Mouse (Mus musculus) bone marrow, adult 2 months (tissue): ENCODE measurements around the gene Neurl2. TPM values are rescaled to one million over a fixed set of nuclear protein-coding genes. Genes with fewer than 3 reads are reported as not detected.
A peak's percentile ranks its signal among the peaks of the same experiment; 100 is the strongest.
"Not testable (repeated sequence)": the region's sequence is repeated elsewhere in the genome, so short reads cannot be mapped to it uniquely, and the experiment has no call there.

ENCODE experiments used
- H3K27ac ChIP-seq: fragments of 200-500 bp; 2 replicates; pipeline ENCODE4 v1.5.1; 2012; ENCODE audit warnings: low read depth, mild to moderate bottlenecking, control low read depth, inconsistent platforms, low read length; ENCODE audit not compliant: control insufficient read depth, poor library complexity, insufficient read depth
- H3K4me1 ChIP-seq: fragments of 200-500 bp; 2 replicates; pipeline ENCODE4 v1.6.1; 2011; ENCODE audit warnings: low read length; ENCODE audit not compliant: control insufficient read depth, insufficient read depth
- H3K4me3 ChIP-seq: fragments of 200-500 bp; replicated peaks from 2 replicates; pipeline ENCODE3; 2011; ENCODE audit warnings: mild to moderate bottlenecking, low read depth, low read length, control low read depth; ENCODE audit not compliant: control insufficient read depth
- CTCF ChIP-seq: fragments of 200-500 bp; IDR thresholded peaks from 2 replicates; pipeline ENCODE4 v1.5.1; 2011; ENCODE audit warnings: low read length, control low read depth; ENCODE audit not compliant: control insufficient read depth, insufficient read depth
- POLR2A ChIP-seq: fragments of 200-500 bp; IDR thresholded peaks from 2 replicates; pipeline ENCODE4 v1.6.1; 2011; ENCODE audit warnings: low read depth, mild to moderate bottlenecking, control low read depth, low read length, borderline replicate concordance; ENCODE audit not compliant: control insufficient read depth
- WGBS: fragments of 180-500 bp; shearing (Covaris S2); methylation state at CpG from one replicate; pipeline ENCODE4 v1.1.7; 2018; 5-methylcytosine and 5-hydroxymethylcytosine counted together
- polyA plus RNA-seq: library from polyadenylated mRNA; stranded (reverse); fragments of >200 nt; gene quantifications from 2 replicates; pipeline ENCODE4 v1.2.4, GENCODE M21; 2011; ENCODE audit warnings: low replicate concordance; ENCODE audit not compliant: missing spikeins, insufficient read depth, insufficient read length

Neurl2 gene
- polyA plus RNA-seq, 1 experiment, result not detected

- WGBS, result 66% methylated on average over 8 of the region's 8 CpGs
- H3K4me1 ChIP-seq, result peaks cover 4% of the 10 kb centered on the region
- peak overlapping the region; percentile 69 for H3K27ac ChIP-seq
- no peak overlapping the region for H3K4me3 ChIP-seq
- TF ChIP-seq POLR2A, result no peak
- TF ChIP-seq CTCF, result no peak
Measured at GRCm38 (mm10) chr2:164815821-164816220, 17.4 kb downstream of the Neurl2 start.

- TF ChIP-seq POLR2A (no peak), CTCF (no peak)
- H3K27ac ChIP-seq, result peak overlapping the region; percentile 69
Measured at GRCm38 (mm10) chr2:164815348-164815747, 17.9 kb downstream of the Neurl2 start.

GRCm38 (mm10) chr2:164813557-164813956, 19.7 kb downstream of the Neurl2 start:
- Histone ChIP-seq H3K27ac (no peak overlapping the region), H3K4me3 (no peak overlapping the region), H3K4me1 (peaks cover 4% of the 10 kb centered on the region)
- 80% methylated on average over 2 of the region's 2 CpGs for WGBS
- TF ChIP-seq POLR2A (no peak), CTCF (no peak)

More at GRCm38 (mm10) chr2:164815348-164815747, 17.9 kb downstream of the Neurl2 start:
- H3K4me3 ChIP-seq, result no peak overlapping the region
- peaks cover 4% of the 10 kb centered on the region for H3K4me1 ChIP-seq
- 34% methylated on average over 5 of the region's 5 CpGs for WGBS

GRCm38 (mm10) chr2:164806614-164807013, 26.6 kb downstream of the Neurl2 start:
- H3K27ac ChIP-seq, result no peak overlapping the region
- no peak for TF ChIP-seq POLR2A
- no peak for TF ChIP-seq CTCF
- no peak overlapping the region for H3K4me3 ChIP-seq
- peaks cover 3% of the 10 kb centered on the region; the same call in 1 of the 2 replicates for H3K4me1 ChIP-seq
- WGBS, result 82% methylated on average over 7 of the region's 7 CpGs

- TF ChIP-seq CTCF (no peak), POLR2A (no peak)
- Histone ChIP-seq H3K27ac (peak overlapping the region; percentile 96), H3K4me1 (peaks cover 3% of the 10 kb centered on the region; the same call in 1 of the 2 replicates), H3K4me3 (peak overlapping the region; percentile 88)
- under 1% methylated on average over 21 of the region's 21 CpGs for WGBS
Measured at GRCm38 (mm10) chr2:164805332-164805718, 27.9 kb downstream of the Neurl2 start.

- Histone ChIP-seq H3K4me3 (peak within 1 kb of the TSS; percentile 91), H3K27ac (peak within 1 kb of the TSS; percentile 96), H3K4me1 (peaks cover 3% of the 10 kb centered on the region; the same call in 1 of the 2 replicates)
- TF ChIP-seq POLR2A (peak; percentile 94), CTCF (no peak; the same call in 1 of the 2 replicates)
- whole genome bisulfite sequencing, result under 1% methylated on average over 47 of the region's 47 CpGs
Measured at GRCm38 (mm10) chr2:164804533-164805331, 28.5 kb downstream of the Neurl2 start, which contains the start of the genes Acot8 and Zswim3. Gene Acot8 (minus strand): TSS chr2:164804882. Gene Zswim3 (plus strand): TSS chr2:164805098.

GRCm38 (mm10) chr2:164803921-164804313, 29.3 kb downstream of the Neurl2 start:
- Histone ChIP-seq H3K4me1 (peaks cover 3% of the 10 kb centered on the region; the same call in 1 of the 2 replicates), H3K4me3 (peak overlapping the region; percentile 91), H3K27ac (no peak overlapping the region)
- 67% methylated on average over 1 of the region's 1 CpGs for WGBS
- TF ChIP-seq CTCF (no peak), POLR2A (no peak)

- H3K4me3 ChIP-seq, result peak overlapping the region; percentile 53
- H3K4me1 ChIP-seq, result peaks cover 3% of the 10 kb centered on the region; the same call in 1 of the 2 replicates
- no peak overlapping the region for H3K27ac ChIP-seq
- no peak for TF ChIP-seq POLR2A
- TF ChIP-seq CTCF, result no peak
- 63% methylated on average over 16 of the region's 16 CpGs for WGBS
Measured at GRCm38 (mm10) chr2:164803201-164803920, 29.9 kb downstream of the Neurl2 start.

GRCm38 (mm10) chr2:164800252-164801004, 32.8 kb downstream of the Neurl2 start:
- H3K4me1 ChIP-seq, result peaks cover 3% of the 10 kb centered on the region; the same call in 1 of the 2 replicates
- no peak overlapping the region for H3K27ac ChIP-seq
- TF ChIP-seq POLR2A, result no peak
- no peak for TF ChIP-seq CTCF
- 90% methylated on average over 13 of the region's 13 CpGs for WGBS
- H3K4me3 ChIP-seq, result no peak overlapping the region

- not testable (repeated sequence) for H3K4me3 ChIP-seq, H3K4me1 ChIP-seq
- WGBS, result 83% methylated on average over 6 of the region's 6 CpGs
Measured at GRCm38 (mm10) chr2:164798554-164798953, 34.7 kb downstream of the Neurl2 start.

More at GRCm38 (mm10) chr2:164798554-164798953, 34.7 kb downstream of the Neurl2 start:
- not testable (repeated sequence) for H3K27ac ChIP-seq
